Mouse (Mus musculus) thymus, adult 2 months (tissue): ENCODE measurements at regions not wholly inside any gene's neighbourhood (a gene's known extent, or its start where the extent isn't known, plus 50 kb on each side); places are given as distances from the start of the nearest gene placed in this dataset.

Experiments used
- CTCF ChIP-seq: fragments of 200-500 bp; IDR thresholded peaks from 2 replicates; pipeline ENCODE4 v1.5.1; 2012; ENCODE audit warnings: mild to moderate bottlenecking, control low read depth, low read length, moderate library complexity, borderline replicate concordance; ENCODE audit not compliant: control insufficient read depth, poor library complexity, insufficient read depth; ENCODE audit errors: extremely low read depth
- POLR2A ChIP-seq: fragments of 200-500 bp; IDR thresholded peaks from 2 replicates; pipeline ENCODE4 v1.6.1; 2012; ENCODE audit warnings: mild to moderate bottlenecking, low read length, control low read depth, moderate library complexity; ENCODE audit not compliant: control insufficient read depth, poor library complexity, insufficient read depth; ENCODE audit errors: extremely low read depth

DNA sequence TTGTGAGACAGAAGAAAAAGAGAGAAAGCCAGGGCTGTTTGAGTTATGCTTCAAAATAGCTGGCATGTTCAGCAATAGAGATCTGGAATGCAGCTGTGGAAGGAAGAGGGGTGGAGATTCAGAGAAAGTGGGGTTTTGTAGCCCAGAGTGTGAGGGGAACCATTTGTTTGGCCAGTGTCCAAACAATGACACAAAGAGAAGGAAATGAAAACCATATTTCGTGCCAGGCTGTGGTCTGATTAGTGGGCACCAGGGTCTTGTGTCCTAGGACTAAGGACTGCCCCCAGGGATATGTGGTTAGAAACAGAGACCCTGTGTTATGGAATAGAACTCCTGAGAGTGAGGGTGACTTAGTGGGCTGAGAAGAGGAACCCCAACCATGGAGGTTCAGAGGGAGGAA, 83.2 kb upstream of the Arhgap28 start:
- TF ChIP-seq CTCF (no peak), POLR2A (no peak)
